Mouse (Mus musculus) embryonic facial prominence, embryonic 15.5 days (tissue): ENCODE results near the gene Sbk2. TPM values are rescaled to one million over a fixed set of nuclear protein-coding genes. Genes with fewer than 3 reads are reported as not detected.
A peak's percentile ranks its signal among the peaks of the same experiment; 100 is the strongest.
"Not testable (repeated sequence)": the region's sequence is repeated elsewhere in the genome, so short reads cannot be mapped to it uniquely, and the experiment has no call there.

Experiments used
- ATAC-seq: fragments of 200-750 bp; cut with Nextera tagmentation; 2 replicates; pipeline ENCODE4 v1.8.0; 2017; ENCODE audit warnings: low read depth, moderate TSS enrichment; ENCODE audit not compliant: insufficient number of reproducible peaks, low FRiP score, low TSS enrichment
- H3K27ac ChIP-seq: fragments of 300-500 bp; sonication (generic); replicated peaks from 2 replicates; pipeline ENCODE4 v1.5.1; 2015; ENCODE audit warnings: mild to moderate bottlenecking, inconsistent platforms
- H3K27me3 ChIP-seq: fragments of 300-500 bp; sonication (generic); 2 replicates; pipeline ENCODE4 v1.6.1; 2015; ENCODE audit warnings: inconsistent platforms
- H3K36me3 ChIP-seq: fragments of 300-500 bp; sonication (generic); 2 replicates; pipeline ENCODE4 v1.6.1; 2015; ENCODE audit warnings: mild to moderate bottlenecking, inconsistent platforms
- H3K4me1 ChIP-seq: fragments of 300-500 bp; sonication (generic); 2 replicates; pipeline ENCODE4 v1.6.1; 2015; ENCODE audit warnings: inconsistent platforms
- H3K4me2 ChIP-seq: fragments of 300-500 bp; sonication (generic); replicated peaks from 2 replicates; pipeline ENCODE4 v1.6.1; 2015; ENCODE audit warnings: mild to moderate bottlenecking, inconsistent platforms
- H3K4me3 ChIP-seq: fragments of 300-500 bp; sonication (generic); replicated peaks from 2 replicates; pipeline ENCODE4 v1.5.1; 2015; ENCODE audit warnings: mild to moderate bottlenecking, inconsistent platforms
- H3K9ac ChIP-seq: fragments of 300-500 bp; sonication (generic); 2 replicates; pipeline ENCODE4 v1.6.1; 2015; ENCODE audit warnings: inconsistent platforms
- H3K9me3 ChIP-seq: fragments of 300-500 bp; sonication (generic); replicated peaks from 2 replicates; pipeline ENCODE4 v1.6.1; 2016; ENCODE audit warnings: inconsistent platforms
- WGBS: fragments of 180-500 bp; shearing (Covaris S2); methylation state at CpG from one replicate; pipeline ENCODE4 v1.1.7; 2015; 5-methylcytosine and 5-hydroxymethylcytosine counted together
- polyA plus RNA-seq: library from polyadenylated mRNA; unstranded; fragments of >200 nt; fragmentation: Nextera tagmentation; extraction: Ambion mirVana; gene quantifications from 2 replicates; pipeline ENCODE4 v1.2.1, GENCODE M21; 2015

Sbk2 gene
- polyA plus RNA-seq: 0.32 and 1.1 TPM in 2 replicates

DNA sequence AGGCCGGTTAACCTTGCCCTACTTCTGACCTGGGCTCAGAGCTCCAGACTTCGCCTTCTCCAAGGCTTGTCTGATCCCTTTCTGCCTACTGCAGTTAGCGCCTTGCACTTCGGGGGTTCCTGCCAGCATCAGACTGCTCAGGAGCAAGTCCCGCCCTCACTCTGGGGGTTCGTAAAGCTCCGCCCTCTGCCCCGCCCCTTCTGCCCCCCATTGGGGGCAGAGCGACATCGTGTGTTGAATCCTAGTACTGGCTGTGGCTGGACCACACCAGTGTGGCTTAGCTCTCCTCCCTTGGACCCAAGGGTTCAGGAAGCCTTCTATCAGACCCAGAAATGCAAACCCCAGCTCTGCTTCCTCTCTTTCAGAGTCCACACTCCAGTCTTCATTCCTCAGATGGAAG is at the start of gene Sbk2:
Gene Sbk2 (minus strand): TSS at position 135 of the 400 bp plus-strand sequence.
- Histone ChIP-seq H3K27ac (no peak within 1 kb of the TSS; the same call in 1 of the 2 replicates), H3K27me3 (no peaks in the 10 kb centered on the region), H3K4me3 (no peak within 1 kb of the TSS), H3K4me1 (peaks cover 7% of the 10 kb centered on the region), H3K4me2 (peak within 1 kb of the TSS; percentile 24; the same call in 1 of the 2 replicates), H3K36me3 (no peaks in the 10 kb centered on the region), H3K9me3 (no peaks in the 10 kb centered on the region), H3K9ac (no peak within 1 kb of the TSS)
- 4% methylated on average over 10 of the region's 10 CpGs for WGBS
- ATAC-seq: peak; percentile 76; the same call in 1 of the 2 replicates

DNA sequence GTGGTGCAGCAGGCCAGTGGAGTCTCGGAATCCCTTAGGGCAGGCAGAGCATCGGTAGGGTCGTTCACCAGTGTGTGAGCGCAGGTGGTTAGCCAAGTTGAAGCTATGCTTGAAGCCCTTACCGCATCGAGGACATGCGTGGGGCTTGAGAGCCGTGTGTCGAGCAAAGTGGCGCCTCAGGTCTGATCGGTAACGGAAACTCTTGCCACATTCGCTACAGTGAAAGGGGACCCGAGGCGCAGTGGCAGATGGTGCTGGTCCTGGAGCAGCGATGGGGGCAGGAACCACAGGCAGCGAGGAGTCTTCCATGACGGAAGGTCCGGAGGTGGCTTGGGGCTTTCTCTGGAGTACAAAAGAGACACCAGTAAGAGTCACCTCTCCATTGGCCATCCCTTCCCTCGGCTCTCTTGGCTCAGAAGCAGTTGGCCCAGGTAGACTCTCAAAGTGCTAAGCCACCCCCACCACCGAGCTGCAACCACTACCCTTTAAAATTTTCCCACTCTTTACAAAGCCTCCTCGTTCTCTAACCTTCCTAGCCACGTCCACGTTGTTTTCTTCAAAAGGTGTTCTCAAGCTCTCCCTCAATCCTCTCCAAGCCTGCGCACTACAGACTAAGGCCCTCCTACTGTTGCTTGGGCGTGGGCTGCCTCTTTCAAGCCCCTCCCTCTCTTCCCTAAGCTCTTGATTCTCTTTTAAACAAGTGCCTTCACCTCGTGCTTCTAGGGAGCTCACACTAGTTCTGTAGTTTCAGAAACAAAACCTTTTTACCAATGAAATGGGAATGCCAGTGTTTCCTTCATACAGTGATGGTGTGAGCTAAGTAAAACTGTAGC is 48.7 kb upstream of the Sbk2 start:
- H3K36me3 ChIP-seq: peaks cover 56% of the 10 kb centered on the region
- H3K4me3 ChIP-seq: no peak overlapping the region
- no peak overlapping the region for H3K27ac ChIP-seq
- WGBS: 90% methylated on average over 27 of the region's 27 CpGs
- H3K4me1 ChIP-seq: no peaks in the 10 kb centered on the region
- no peak overlapping the region for H3K9ac ChIP-seq
- H3K9me3 ChIP-seq: no peaks in the 10 kb centered on the region
- no peak for ATAC-seq
- peak overlapping the region; percentile 54; the same call in 1 of the 2 replicates for H3K4me2 ChIP-seq
- H3K27me3 ChIP-seq: no peaks in the 10 kb centered on the region

DNA sequence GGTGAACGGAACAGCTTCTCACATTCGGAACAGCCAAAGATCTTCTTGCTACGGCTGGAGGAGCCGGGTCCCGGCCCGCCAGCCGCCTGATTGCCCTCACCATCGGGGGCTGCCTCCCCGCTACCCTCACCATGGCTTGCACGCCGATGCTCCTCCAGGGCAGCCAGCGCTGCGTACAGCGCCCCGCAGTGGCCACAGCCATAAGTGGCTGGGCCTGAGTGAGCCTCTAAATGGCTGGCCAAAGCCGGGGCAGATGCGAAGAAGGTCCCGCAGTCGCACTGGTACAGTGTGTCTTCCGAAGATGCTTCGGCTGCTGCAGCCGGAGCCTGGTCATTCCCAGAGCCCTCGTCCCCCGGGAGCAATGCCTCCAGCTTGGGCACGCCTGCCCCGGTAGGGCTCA is 44.0 kb upstream of the Sbk2 start:
- no peak overlapping the region for H3K27ac ChIP-seq
- H3K9ac ChIP-seq: no peak overlapping the region
- no peaks in the 10 kb centered on the region for H3K27me3 ChIP-seq
- no peaks in the 10 kb centered on the region for H3K4me1 ChIP-seq
- no peak overlapping the region for H3K4me2 ChIP-seq
- H3K9me3 ChIP-seq: no peaks in the 10 kb centered on the region
- whole genome bisulfite sequencing: 95% methylated on average over 26 of the region's 26 CpGs
- 0 out of 2 replicates have a peak, but pooled peaks have one; percentile 2 for ATAC-seq
- H3K4me3 ChIP-seq: no peak overlapping the region
- H3K36me3 ChIP-seq: peaks cover 63% of the 10 kb centered on the region

DNA sequence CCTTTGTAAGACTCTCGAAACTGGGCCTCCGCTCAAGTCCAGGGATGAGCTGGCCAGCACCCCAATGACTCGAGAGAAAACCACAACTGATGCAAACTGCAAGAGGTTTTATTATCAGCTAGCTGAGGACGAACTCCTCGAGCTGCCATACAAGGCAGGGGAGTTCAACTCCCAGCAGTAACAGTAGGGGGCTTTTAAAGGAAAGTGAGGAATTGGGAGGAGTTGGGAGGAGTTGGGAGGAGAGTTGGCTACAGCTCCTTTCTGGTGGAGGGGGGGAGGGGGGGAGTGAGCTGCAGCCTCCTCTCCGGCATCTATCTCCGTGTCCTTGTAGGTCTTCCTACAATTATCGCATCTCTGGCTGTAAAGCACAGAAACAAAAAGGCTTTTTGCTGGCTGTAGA is 38.7 kb upstream of the Sbk2 start:
- H3K36me3 ChIP-seq: peaks cover 13% of the 10 kb centered on the region
- not testable (repeated sequence) for H3K27me3 ChIP-seq, H3K9ac ChIP-seq, H3K9me3 ChIP-seq, H3K27ac ChIP-seq, ATAC-seq, H3K4me2 ChIP-seq, H3K4me3 ChIP-seq, H3K4me1 ChIP-seq
- WGBS: 65% methylated on average over 8 of the region's 8 CpGs

DNA sequence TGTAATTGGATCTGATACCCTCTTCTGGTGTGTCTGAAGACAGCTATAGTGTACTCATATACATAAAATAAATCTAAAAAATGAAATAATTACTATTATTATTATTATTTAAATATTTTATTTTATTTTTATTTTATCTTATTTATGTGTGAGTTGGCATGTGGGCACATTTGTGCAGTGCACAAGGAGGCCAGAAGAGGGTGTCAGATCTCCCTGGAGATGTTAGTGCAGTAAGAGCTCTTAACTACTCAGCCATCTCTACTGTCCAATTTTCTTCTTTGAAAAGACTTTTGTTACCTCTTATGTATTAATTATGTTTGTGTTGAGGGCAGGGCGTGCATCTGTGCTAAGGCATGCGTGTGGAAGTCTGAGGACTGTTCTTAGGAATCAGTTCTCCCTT is 35.7 kb upstream of the Sbk2 start:
- peaks cover 14% of the 10 kb centered on the region for H3K4me1 ChIP-seq
- no peak overlapping the region for H3K4me3 ChIP-seq
- 60% methylated on average over 2 of the region's 2 CpGs for WGBS
- no peak for ATAC-seq
- no peak overlapping the region for H3K27ac ChIP-seq
- no peak overlapping the region for H3K4me2 ChIP-seq
- no peak overlapping the region for H3K9ac ChIP-seq
- H3K9me3 ChIP-seq: no peaks in the 10 kb centered on the region
- H3K36me3 ChIP-seq: no peaks in the 10 kb centered on the region
- H3K27me3 ChIP-seq: no peaks in the 10 kb centered on the region

- H3K9ac ChIP-seq: no peak overlapping the region
- H3K4me3 ChIP-seq: peak overlapping the region; percentile 78
- peaks cover 28% of the 10 kb centered on the region for H3K4me1 ChIP-seq
- H3K27me3 ChIP-seq: no peaks in the 10 kb centered on the region
- WGBS: 49% methylated on average over 6 of the region's 8 CpGs
- H3K4me2 ChIP-seq: peak overlapping the region; percentile 75
- H3K36me3 ChIP-seq: peaks cover 22% of the 10 kb centered on the region
- H3K27ac ChIP-seq: 0 out of 2 replicates have a peak overlapping the region, but pooled peaks have one; percentile 74
- H3K9me3 ChIP-seq: no peaks in the 10 kb centered on the region
- no peak for ATAC-seq
Observed at GRCm38 (mm10) chr7:4996934-4997333, 32.7 kb upstream of the Sbk2 start.

GRCm38 (mm10) chr7:4996003-4996895 is 32.0 kb upstream of the Sbk2 start, which contains the start of gene Zfp579:
Zfp579 (minus strand) TSS chr7:4996158.
- Histone ChIP-seq H3K27me3 (no peaks in the 10 kb centered on the region), H3K9me3 (no peaks in the 10 kb centered on the region), H3K9ac (peak within 1 kb of the TSS; percentile 72), H3K36me3 (peaks cover 29% of the 10 kb centered on the region), H3K27ac (peak within 1 kb of the TSS; percentile 74), H3K4me2 (peak within 1 kb of the TSS; percentile 75), H3K4me3 (peak within 1 kb of the TSS; percentile 78), H3K4me1 (peaks cover 28% of the 10 kb centered on the region)
- WGBS: 6% methylated on average over 13 of the region's 26 CpGs
- ATAC-seq: peak; percentile 88

- Histone ChIP-seq H3K4me1 (peaks cover 28% of the 10 kb centered on the region), H3K27me3 (no peaks in the 10 kb centered on the region)
Observed at GRCm38 (mm10) chr7:4995268-4996002, 31.2 kb upstream of the Sbk2 start.

DNA sequence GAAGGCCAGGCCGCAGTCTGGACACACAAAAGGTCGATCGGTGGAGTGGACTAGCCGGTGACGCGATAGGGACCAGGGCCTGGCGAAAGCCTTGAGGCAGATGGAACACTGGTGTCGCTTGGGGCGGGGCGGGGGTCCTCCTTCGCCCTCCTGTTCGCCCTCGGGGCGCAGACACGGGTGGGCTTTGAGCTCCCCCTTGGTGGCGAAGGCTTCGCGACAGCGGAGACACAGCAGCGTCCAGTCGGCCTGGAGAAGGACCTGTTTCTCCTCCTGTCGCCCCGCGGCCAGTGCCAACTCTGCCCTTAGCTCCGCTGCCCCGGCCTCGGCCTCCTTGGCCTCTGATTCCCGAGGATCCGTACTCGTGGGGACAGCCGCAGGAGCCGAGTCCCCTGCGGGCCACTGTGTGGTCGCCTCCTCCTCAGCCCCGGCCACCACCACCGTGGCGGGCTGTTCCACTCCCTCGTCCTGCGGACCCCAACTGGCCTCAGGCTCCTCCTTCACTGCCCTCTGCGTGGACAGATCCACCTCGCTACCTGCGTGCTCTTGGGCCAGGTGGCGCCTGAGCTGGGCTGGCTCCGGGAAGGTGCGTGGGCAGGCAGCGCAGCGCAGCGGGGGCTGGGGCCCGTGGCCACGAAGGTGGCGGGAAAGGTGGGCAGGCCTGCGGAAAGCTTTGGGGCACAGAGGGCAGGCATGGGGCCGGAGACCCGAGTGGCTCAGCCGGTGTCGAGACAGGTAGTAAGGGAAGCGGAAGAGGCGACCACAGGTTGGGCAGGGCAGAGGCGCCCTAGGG is 30.0 kb upstream of the Sbk2 start:
- H3K9ac ChIP-seq: no peak overlapping the region
- peaks cover 28% of the 10 kb centered on the region for H3K4me1 ChIP-seq
- 56% methylated on average over 59 of the region's 59 CpGs for WGBS
- H3K4me2 ChIP-seq: peak overlapping the region; percentile 75
- ATAC-seq: no peak
- peaks cover 30% of the 10 kb centered on the region for H3K36me3 ChIP-seq
- no peaks in the 10 kb centered on the region for H3K9me3 ChIP-seq
- no peaks in the 10 kb centered on the region for H3K27me3 ChIP-seq
- peak overlapping the region; percentile 78 for H3K4me3 ChIP-seq
- H3K27ac ChIP-seq: no peak overlapping the region

More at GRCm38 (mm10) chr7:4995268-4996002, 31.2 kb upstream of the Sbk2 start:
- H3K4me3 ChIP-seq: peak overlapping the region; percentile 78
- ATAC-seq: peak; percentile 51; the same call in 1 of the 2 replicates
- peaks cover 30% of the 10 kb centered on the region for H3K36me3 ChIP-seq
- H3K9ac ChIP-seq: peak overlapping the region; percentile 72
- peak overlapping the region; percentile 65; the same call in 1 of the 2 replicates for H3K27ac ChIP-seq
- 6% methylated on average over 19 of the region's 19 CpGs for WGBS
- peak overlapping the region; percentile 75 for H3K4me2 ChIP-seq
- no peaks in the 10 kb centered on the region for H3K9me3 ChIP-seq

- no peaks in the 10 kb centered on the region for H3K27me3 ChIP-seq
- no peak overlapping the region for H3K4me2 ChIP-seq
- peaks cover 28% of the 10 kb centered on the region for H3K4me1 ChIP-seq
- no peaks in the 10 kb centered on the region for H3K9me3 ChIP-seq
- no peak for ATAC-seq
- H3K4me3 ChIP-seq: no peak overlapping the region
- H3K27ac ChIP-seq: no peak overlapping the region
- WGBS: 55% methylated on average over 55 of the region's 55 CpGs
- no peak overlapping the region for H3K9ac ChIP-seq
- H3K36me3 ChIP-seq: peaks cover 30% of the 10 kb centered on the region
Observed at GRCm38 (mm10) chr7:4993347-4993998, 29.3 kb upstream of the Sbk2 start.
